In the genomic region with DNA sequence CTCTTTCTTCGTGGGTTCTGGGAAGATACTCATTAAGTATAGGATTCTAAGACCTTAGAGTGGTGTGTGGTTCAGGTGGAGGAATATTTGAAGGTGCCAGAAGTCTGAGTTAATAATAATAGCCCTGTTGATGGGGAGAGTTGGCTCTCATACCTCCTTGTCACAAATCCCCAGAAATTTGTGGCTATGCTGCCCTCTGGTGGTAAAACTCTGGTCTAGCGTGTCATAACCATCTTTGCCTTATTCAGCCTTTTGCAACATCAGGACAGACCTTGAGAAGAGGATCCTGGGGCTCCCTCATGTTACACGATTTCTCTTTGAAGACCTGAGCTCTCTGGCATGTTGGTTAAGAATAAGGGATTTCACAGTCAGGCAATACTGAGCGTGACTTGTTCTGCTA, we compare ENCODE assay signal across 9 mouse cellular contexts. TPM values are rescaled to one million over a fixed set of nuclear protein-coding genes. Genes with fewer than 3 reads are reported as not detected.
DNase-seq lines count a peak whose midpoint lies in the region; ATAC-seq and TF ChIP-seq lines count a peak whose summit lies in the region.
"Had no signal": no experiment of that assay in that cellular context is flagged by ENCODE, and none has a peak within 500 bp of the region (broad histone marks: within the 10 kb centered on the region; RNA-seq: fewer than 3 reads in every experiment).

No protein-coding gene starts in this region.

- peaks cover 35% of the 10 kb centered on the region for H3K36me3 ChIP-seq in intestine, embryonic 14.5 days (ENCODE audit: control insufficient read depth, insufficient read depth, low read length)
- H3K36me3 ChIP-seq in intestine, embryonic 16.5 days (ENCODE audit: control insufficient read depth, insufficient read depth, low read length), result no peaks in the 10 kb centered on the region; the same call in 1 of the 2 replicates
- peaks cover 39% of the 10 kb centered on the region for H3K36me3 ChIP-seq in heart, postnatal 0 days (replicated peaks; ENCODE audit: control insufficient read depth, insufficient read depth, low read length)
- peaks cover 68% of the 10 kb centered on the region for H3K36me3 ChIP-seq in megakaryocyte, embryonic 14.5 days (replicated peaks; ENCODE audit: low read length)

- TF ChIP-seq CTCF in cortical plate, adult 2 months (IDR thresholded peaks at IDR 0.05; ENCODE audit: extremely low read depth, insufficient read depth, low read length), result peak; percentile 77
- TF ChIP-seq CTCF in heart, postnatal 0 days (IDR thresholded peaks at IDR 0.05; ENCODE audit: low read depth), result peak; percentile 91

- no peak overlapping the region for H3K4me2 ChIP-seq in intestine, embryonic 14.5 days (ENCODE audit: low read length)
- H3K4me2 ChIP-seq in intestine, embryonic 16.5 days (ENCODE audit: low read depth, low read length), result no peak overlapping the region
- no peak overlapping the region for H3K4me2 ChIP-seq in heart, postnatal 0 days (ENCODE audit: low read depth, low read length)

- 20% methylated on average over 4 of the region's 4 CpGs for WGBS in intestine, embryonic 14.5 days
- WGBS in intestine, embryonic 16.5 days, result 16% methylated on average over 4 of the region's 4 CpGs
- 17% methylated on average over 4 of the region's 4 CpGs for WGBS in heart, postnatal 0 days

- no peak for TF ChIP-seq EP300 in heart, postnatal 0 days (IDR thresholded peaks at IDR 0.05; ENCODE audit: low read depth)

- no peak overlapping the region for H3K9ac ChIP-seq in intestine, embryonic 14.5 days (ENCODE audit: low read length)
- no peak overlapping the region for H3K9ac ChIP-seq in intestine, embryonic 16.5 days (ENCODE audit: low read depth, low read length)
- H3K9ac ChIP-seq in heart, postnatal 0 days (replicated peaks; ENCODE audit: low read depth, low read length), result no peak overlapping the region

- DNase-seq in intestine, embryonic 14.5 days (ENCODE audit: low spot score), result peak; percentile 86
- DNase-seq in R1 (ENCODE audit: low read depth, low spot score), result peak; percentile 87
- no peak for DNase-seq in heart, postnatal 0 days (ENCODE audit: low spot score)
- DNase-seq in layer of hippocampus, postnatal 14 days (ENCODE audit: low spot score in 2 of 2), result peak; percentile 78 to 84
- DNase-seq in spleen, postnatal 4 days (ENCODE audit: low spot score in 2 of 2), result peak; percentile 75 to 87

- H3K9me3 ChIP-seq in intestine, embryonic 14.5 days (ENCODE audit: control insufficient read depth, low read length), result no peaks in the 10 kb centered on the region
- no peaks in the 10 kb centered on the region for H3K9me3 ChIP-seq in intestine, embryonic 16.5 days (ENCODE audit: control insufficient read depth, low read length)
- H3K9me3 ChIP-seq in heart, postnatal 0 days (replicated peaks; ENCODE audit: control insufficient read depth, low read length), result no peaks in the 10 kb centered on the region
- no peaks in the 10 kb centered on the region for H3K9me3 ChIP-seq in megakaryocyte, embryonic 14.5 days

- 0 out of 2 replicates have a peak, but pooled peaks cover 2% of the 10 kb centered on the region for H3K4me1 ChIP-seq in intestine, embryonic 14.5 days (replicated peaks; ENCODE audit: control insufficient read depth, insufficient read depth, low read length)
- H3K4me1 ChIP-seq in intestine, embryonic 16.5 days (ENCODE audit: control insufficient read depth, insufficient read depth, low read length), result peaks cover 6% of the 10 kb centered on the region; the same call in 1 of the 2 replicates
- H3K4me1 ChIP-seq in cortical plate, adult 2 months (ENCODE audit: control insufficient read depth, insufficient read depth, low read length), result peaks cover 3% of the 10 kb centered on the region; the same call in 1 of the 2 replicates
- H3K4me1 ChIP-seq in heart, postnatal 0 days (ENCODE audit: control insufficient read depth, insufficient read depth), result no peaks in the 10 kb centered on the region
- peaks cover 89% of the 10 kb centered on the region for H3K4me1 ChIP-seq in megakaryocyte, embryonic 14.5 days

- no peak for TF ChIP-seq POLR2A in cortical plate, adult 2 months (IDR thresholded peaks at IDR 0.05; ENCODE audit: extremely low read depth, insufficient read depth, low read length)

- peaks cover 34% of the 10 kb centered on the region for H3K27me3 ChIP-seq in intestine, embryonic 14.5 days (replicated peaks; ENCODE audit: control insufficient read depth, insufficient read depth, low read length)
- peaks cover 31% of the 10 kb centered on the region for H3K27me3 ChIP-seq in intestine, embryonic 16.5 days (replicated peaks; ENCODE audit: control insufficient read depth, insufficient read depth, low read length)
- H3K27me3 ChIP-seq in heart, postnatal 0 days (ENCODE audit: control insufficient read depth, insufficient read depth, low read length), result peaks cover 31% of the 10 kb centered on the region; the same call in 1 of the 2 replicates
- H3K27me3 ChIP-seq in megakaryocyte, embryonic 14.5 days (replicated peaks), result no peaks in the 10 kb centered on the region

- H3K27ac ChIP-seq in intestine, embryonic 14.5 days (ENCODE audit: low read depth), result no peak overlapping the region
- no peak overlapping the region for H3K27ac ChIP-seq in intestine, embryonic 16.5 days (ENCODE audit: low read length)
- 0 out of 2 replicates have a peak overlapping the region, but pooled peaks have one; percentile 17 for H3K27ac ChIP-seq in cortical plate, adult 2 months (ENCODE audit: insufficient read depth, low read length)
- H3K27ac ChIP-seq in heart, postnatal 0 days (ENCODE audit: low read depth), result no peak overlapping the region

- no peak overlapping the region for H3K4me3 ChIP-seq in intestine, embryonic 14.5 days (ENCODE audit: low read depth, low read length)
- no peak overlapping the region for H3K4me3 ChIP-seq in intestine, embryonic 16.5 days (ENCODE audit: low read length)
- no peak overlapping the region for H3K4me3 ChIP-seq in cortical plate, adult 2 months (ENCODE audit: insufficient read depth, low read length)
- no peak overlapping the region for H3K4me3 ChIP-seq in heart, postnatal 0 days (ENCODE audit: low read depth, low read length)
- H3K4me3 ChIP-seq in megakaryocyte, embryonic 14.5 days (replicated peaks), result peak overlapping the region; percentile 96

- ATAC-seq in intestine, embryonic 14.5 days (replicated peaks; ENCODE audit: low FRiP score, low TSS enrichment, low read depth), result no peak
- ATAC-seq in intestine, embryonic 16.5 days, result no peak
- peak; percentile 42 for ATAC-seq in heart, postnatal 0 days (ENCODE audit: insufficient read depth, low read depth)

RNA-seq across cellular contexts. Expression of gene Zfp385a, which starts 2.5 kb away (rescaled TPM):
- polyA plus RNA-seq in intestine, embryonic 14.5 days (2014; fragmentation: Nextera tagmentation; extraction: Ambion mirVana), result 7.2 and 7.5 TPM in 2 replicates
- 3.6 and 4.1 TPM in 2 replicates for polyA plus RNA-seq in intestine, embryonic 16.5 days (2015; fragmentation: Nextera tagmentation; extraction: Ambion mirVana)
- polyA plus RNA-seq in cortical plate, adult 2 months (2012; rRNA removed), result 42.3 and 45.2 TPM in 2 replicates
- 5.4 and 7.9 TPM in 2 replicates for total RNA-seq in heart, postnatal 0 days (2014; rRNA removed; ENCODE audit: low replicate concordance)
- 4.5 and 5.5 TPM in 2 replicates for polyA plus RNA-seq in heart, postnatal 0 days (2015; fragmentation: Nextera tagmentation; extraction: Ambion mirVana)
- total RNA-seq in layer of hippocampus, postnatal 14 days (2021), result 10 to 100 TPM; 43.2 to 44.4 TPM
- polyA plus RNA-seq in megakaryocyte, embryonic 14.5 days (2012; ENCODE audit: insufficient read depth, low replicate concordance), result 1,319 and 2,156 TPM in 2 replicates

RNA-seq across cellular contexts. Expression of gene Itga5, which starts 24.1 kb away (rescaled TPM):
- polyA plus RNA-seq in intestine, embryonic 14.5 days (2014; fragmentation: Nextera tagmentation; extraction: Ambion mirVana), result 64.9 and 69.4 TPM in 2 replicates
- polyA plus RNA-seq in intestine, embryonic 16.5 days (2015; fragmentation: Nextera tagmentation; extraction: Ambion mirVana), result 40.3 and 43.0 TPM in 2 replicates
- polyA plus RNA-seq in cortical plate, adult 2 months (2012; rRNA removed), result 2.4 and 3.8 TPM in 2 replicates
- 83.3 and 85.4 TPM in 2 replicates for total RNA-seq in heart, postnatal 0 days (2014; rRNA removed; ENCODE audit: low replicate concordance)
- polyA plus RNA-seq in heart, postnatal 0 days (2015; fragmentation: Nextera tagmentation; extraction: Ambion mirVana), result 44.3 and 47.5 TPM in 2 replicates
- 1 to 10 TPM; 3.4 to 5.8 TPM for total RNA-seq in layer of hippocampus, postnatal 14 days (2021)
- 20.5 and 26.4 TPM in 2 replicates for polyA plus RNA-seq in megakaryocyte, embryonic 14.5 days (2012; ENCODE audit: insufficient read depth, low replicate concordance)

RNA-seq across cellular contexts. Expression of gene Gpr84, which starts 32.0 kb away (rescaled TPM):
- polyA plus RNA-seq in intestine, embryonic 14.5 days (2014; fragmentation: Nextera tagmentation; extraction: Ambion mirVana), result 0.11 and 0.34 TPM in 2 replicates
- polyA plus RNA-seq in intestine, embryonic 16.5 days (2015; fragmentation: Nextera tagmentation; extraction: Ambion mirVana), result 0.09 and 0.20 TPM in 2 replicates
- polyA plus RNA-seq in cortical plate, adult 2 months (2012; rRNA removed), result 0.98 and 1.2 TPM in 2 replicates
- not detected in 2 replicates for total RNA-seq in heart, postnatal 0 days (2014; rRNA removed; ENCODE audit: low replicate concordance)
- polyA plus RNA-seq in heart, postnatal 0 days (2015; fragmentation: Nextera tagmentation; extraction: Ambion mirVana), result 0.10 TPM in 1 of 2 replicates, not detected in the other
- total RNA-seq in layer of hippocampus, postnatal 14 days (2021), result under 1 TPM; 0.74 to 0.81 TPM
- 1.00 and 1.6 TPM in 2 replicates for polyA plus RNA-seq in megakaryocyte, embryonic 14.5 days (2012; ENCODE audit: insufficient read depth, low replicate concordance)
- total RNA-seq: common myeloid progenitor, adult 5-6 weeks had no signal

Comparison
In these comparisons a context has a peak if more than half of its experiments do, and no peak if none do; other contexts are left out.
1. RNA of gene Zfp385a, which starts 2.5 kb away (polyA plus RNA-seq): 1,319 to 2,156 TPM in megakaryocyte, embryonic 14.5 days; 42.3 to 45.2 TPM in cortical plate, adult 2 months, 7.2 to 7.5 TPM in intestine, embryonic 14.5 days, 4.5 to 5.5 TPM in heart, postnatal 0 days and 3.6 to 4.1 TPM in intestine, embryonic 16.5 days; every median in the first group is over 10 times any median in the second.